18 mouse cellular contexts compared by ENCODE assay signal in genomic region chr1:136465168-136465567, GRCm38 (mm10). TPM values are rescaled to one million over a fixed set of nuclear protein-coding genes. Genes with fewer than 3 reads are reported as not detected.
DNase-seq lines count a peak whose midpoint lies in the region; ATAC-seq and TF ChIP-seq lines count a peak whose summit lies in the region.
"Had no signal": no experiment of that assay in that cellular context is flagged by ENCODE, and none has a peak within 500 bp of the region (broad histone marks: within the 10 kb centered on the region; RNA-seq: fewer than 3 reads in every experiment).

No protein-coding gene starts in this region.

- no peak overlapping the region for H3ac ChIP-seq in myocyte (ENCODE audit: control insufficient read depth, insufficient read length)

- no peak for DNase-seq in gastrocnemius, adult 2 months
- no peak for DNase-seq in gastrocnemius, adult 8-10 months (ENCODE audit: low spot score in 2 of 2)
- no peak for DNase-seq in liver, embryonic 13.5 days
- no peak for DNase-seq in liver, postnatal 0 days
- DNase-seq in CH12.LX (ENCODE audit: extremely low read depth) = no peak
- no peak for DNase-seq in yolk sac, embryonic 10.5 days (ENCODE audit: low spot score)
- DNase-seq: adrenal gland, postnatal 10 days; B cell, adult 2 months; cerebellum, adult 9-11 months; heart, postnatal 10 days; lung, adult 2 months; thymus, postnatal 36 days had no signal

- ATAC-seq in liver, embryonic 13.5 days (ENCODE audit: low read depth) = no peak
- ATAC-seq in liver, postnatal 0 days = no peak
- ATAC-seq in kidney, embryonic 15.5 days (replicated peaks; ENCODE audit: low FRiP score) = no peak

- no peaks in the 10 kb centered on the region for H3K9me3 ChIP-seq in liver, embryonic 13.5 days (replicated peaks)
- no peaks in the 10 kb centered on the region for H3K9me3 ChIP-seq in liver, postnatal 0 days (ENCODE audit: low read length)
- H3K9me3 ChIP-seq in CH12.LX (replicated peaks; ENCODE audit: low read length) = peaks cover 20% of the 10 kb centered on the region
- H3K9me3 ChIP-seq in kidney, embryonic 15.5 days (replicated peaks) = no peaks in the 10 kb centered on the region
- H3K9me3 ChIP-seq: limb, embryonic 10.5 days; midbrain, embryonic 12.5 days; neural tube, embryonic 13.5 days had no signal

- H3K4me2 ChIP-seq in liver, embryonic 13.5 days = peak overlapping the region; percentile 97; the same call in 1 of the 2 replicates
- no peak overlapping the region for H3K4me2 ChIP-seq in liver, postnatal 0 days (ENCODE audit: low read depth, low read length)
- H3K4me2 ChIP-seq in CH12.LX (ENCODE audit: insufficient read depth, low read depth, poor library complexity, severe bottlenecking) (no peak overlapping the region), myocyte (ENCODE audit: low read depth) (no peak overlapping the region)
- no peak overlapping the region for H3K4me2 ChIP-seq in kidney, embryonic 15.5 days

- peak; percentile 2; the same call in 1 of the 2 replicates for TF ChIP-seq CTCF in gastrocnemius, adult 2 months (IDR thresholded peaks at IDR 0.05)
- no peak for TF ChIP-seq CTCF in liver, postnatal 0 days (IDR thresholded peaks at IDR 0.05; ENCODE audit: low read depth)
- TF ChIP-seq CTCF in CH12.LX (conservative IDR thresholded peaks at IDR 0.05 in 1 of 2, IDR thresholded peaks at IDR 0.05 in 1 of 2; ENCODE audit: low read depth in 2 of 2, low read length in 2 of 2) = peak in 1 of 2 experiments; percentile 26; a peak in 1 of 4 replicates

- H3K9ac ChIP-seq in liver, embryonic 13.5 days = no peak overlapping the region
- no peak overlapping the region for H3K9ac ChIP-seq in liver, postnatal 0 days (replicated peaks)
- no peak overlapping the region for H3K9ac ChIP-seq in CH12.LX (ENCODE audit: insufficient read depth, low read depth)
- H3K9ac ChIP-seq in kidney, embryonic 15.5 days = no peak overlapping the region
- H3K9ac ChIP-seq: midbrain, embryonic 12.5 days; neural tube, embryonic 13.5 days had no signal

- TF ChIP-seq RAD21 in CH12.LX (IDR thresholded peaks at IDR 0.05; ENCODE audit: low read depth, low read length) = peak; percentile 4; the same call in 1 of the 2 replicates

- H3K36me3 ChIP-seq in liver, embryonic 13.5 days = peaks cover 27% of the 10 kb centered on the region
- peaks cover 18% of the 10 kb centered on the region for H3K36me3 ChIP-seq in liver, postnatal 0 days (replicated peaks; ENCODE audit: insufficient read depth, low read length)
- H3K36me3 ChIP-seq in CH12.LX (replicated peaks in 1 of 2; ENCODE audit: control insufficient read depth in 1 of 2, insufficient read depth in 1 of 2, low read length in 1 of 2) = peaks cover 17 to 25% of the 10 kb centered on the region in 2 experiments
- H3K36me3 ChIP-seq in myocyte (ENCODE audit: control insufficient read depth, insufficient read depth) = no peaks in the 10 kb centered on the region
- H3K36me3 ChIP-seq in kidney, embryonic 15.5 days = peaks cover 18% of the 10 kb centered on the region
- H3K36me3 ChIP-seq: neural tube, embryonic 13.5 days had no signal

- intact Hi-C loops in gastrocnemius, adult 2 months (cut with DNase I) = no loop called here

- H3K4me1 ChIP-seq in liver, embryonic 13.5 days (replicated peaks) = peaks cover 38% of the 10 kb centered on the region
- H3K4me1 ChIP-seq in liver, postnatal 0 days (ENCODE audit: insufficient read depth) = 0 out of 2 replicates have a peak, but pooled peaks cover 8% of the 10 kb centered on the region
- H3K4me1 ChIP-seq in CH12.LX (ENCODE audit: control insufficient read depth in 1 of 2, insufficient read depth in 2 of 2) = peaks cover 0 to 9% of the 10 kb centered on the region in 2 experiments; a peak in 2 of 4 replicates
- peaks cover 26% of the 10 kb centered on the region for H3K4me1 ChIP-seq in kidney, embryonic 15.5 days

- H3K79me2 ChIP-seq in CH12.LX (replicated peaks; ENCODE audit: control insufficient read depth, extremely low read depth, insufficient read depth, poor library complexity, severe bottlenecking) = peaks cover 9% of the 10 kb centered on the region; the same call in 1 of the 2 replicates
- H3K79me2 ChIP-seq in myocyte (ENCODE audit: control insufficient read depth, insufficient read depth) = peaks cover 20% of the 10 kb centered on the region

- dilution Hi-C loops in CH12.LX (cut with MboI; ENCODE audit: extremely low pct_ligation_motif_present, extremely low pct_unique_long_range_greater_than_20kb, low sequenced_read_pairs) = no loop called here

- in situ Hi-C loops in CH12.LX (cut with MboI; ENCODE audit: low pct_ligation_motif_present, low pct_unique_long_range_greater_than_20kb, low sequenced_read_pairs) = no loop called here

- no peaks in the 10 kb centered on the region; the same call in 1 of the 2 replicates for H3K27me3 ChIP-seq in liver, embryonic 13.5 days
- H3K27me3 ChIP-seq in liver, postnatal 0 days (ENCODE audit: insufficient read depth, low read length) = no peaks in the 10 kb centered on the region
- H3K27me3 ChIP-seq in CH12.LX (replicated peaks) = no peaks in the 10 kb centered on the region
- H3K27me3 ChIP-seq in myocyte (ENCODE audit: control insufficient read depth, insufficient read depth, insufficient read length) = no peaks in the 10 kb centered on the region
- no peaks in the 10 kb centered on the region for H3K27me3 ChIP-seq in kidney, embryonic 15.5 days
- H3K27me3 ChIP-seq: neural tube, embryonic 13.5 days had no signal

- H3K4me3 ChIP-seq in gastrocnemius, adult 2 months = no peak overlapping the region
- no peak overlapping the region for H3K4me3 ChIP-seq in liver, embryonic 13.5 days (replicated peaks)
- no peak overlapping the region for H3K4me3 ChIP-seq in liver, postnatal 0 days (ENCODE audit: low read depth, low read length)
- H3K4me3 ChIP-seq in CH12.LX (replicated peaks in 1 of 3; ENCODE audit: low read depth in 2 of 3, low read length in 2 of 3, poor library complexity in 1 of 3) (no peak overlapping the region), myocyte (peak overlapping the region; percentile 52)
- no peak overlapping the region for H3K4me3 ChIP-seq in kidney, embryonic 15.5 days (replicated peaks)

- H3K27ac ChIP-seq in gastrocnemius, adult 2 months = no peak overlapping the region
- no peak overlapping the region for H3K27ac ChIP-seq in liver, embryonic 13.5 days
- no peak overlapping the region for H3K27ac ChIP-seq in liver, postnatal 0 days (ENCODE audit: low read depth)
- no peak overlapping the region for H3K27ac ChIP-seq in CH12.LX (ENCODE audit: insufficient read depth, low read depth)
- H3K27ac ChIP-seq in kidney, embryonic 15.5 days = no peak overlapping the region
- H3K27ac ChIP-seq: macrophage; midbrain, embryonic 12.5 days; neural tube, embryonic 13.5 days had no signal

- TF ChIP-seq POLR2A in CH12.LX (IDR thresholded peaks at IDR 0.05; ENCODE audit: low read depth, low read length) = no peak
- TF ChIP-seq POLR2A in myocyte (IDR thresholded peaks at IDR 0.05; ENCODE audit: insufficient read length, low read depth) = no peak

- no peak for TF ChIP-seq EP300 in liver, postnatal 0 days (IDR thresholded peaks at IDR 0.05; ENCODE audit: low read depth)
- TF ChIP-seq EP300 in CH12.LX (IDR thresholded peaks at IDR 0.05; ENCODE audit: low read length) = no peak

TF ChIP-seq in CH12.LX, 34 proteins besides CTCF, POLR2A, EP300 and RAD21 (continues in another document):
- TF ChIP-seq KAT2A (IDR thresholded peaks at IDR 0.05; ENCODE audit: insufficient replicate concordance, low read length) (no peak), ZMIZ1 (IDR thresholded peaks at IDR 0.05; ENCODE audit: low read depth, low read length) (no peak), PAX5 (IDR thresholded peaks at IDR 0.05; ENCODE audit: low read length) (no peak), BHLHE40 (IDR thresholded peaks at IDR 0.05; ENCODE audit: low read depth, low read length) (no peak), UBTF (IDR thresholded peaks at IDR 0.05; ENCODE audit: low read depth, low read length) (no peak), TBP (conservative IDR thresholded peaks at IDR 0.05; ENCODE audit: low read depth, low read length) (no peak), ELF1 (IDR thresholded peaks at IDR 0.05; ENCODE audit: low read depth, low read length) (no peak), SMC3 (IDR thresholded peaks at IDR 0.05; ENCODE audit: low read depth, low read length) (no peak)

TF ChIP-seq in myocyte, 11 proteins besides CTCF, POLR2A, EP300 and RAD21 (continues in another document):
- TF ChIP-seq MYOG (IDR thresholded peaks at IDR 0.05; ENCODE audit: control insufficient read depth in 1 of 3, insufficient read depth in 1 of 3, insufficient read length in 2 of 3, low read depth in 2 of 3) (no peak), POLR2AphosphoS2 (IDR thresholded peaks at IDR 0.05; ENCODE audit: insufficient read length, low read depth) (no peak), TCF3 (IDR thresholded peaks at IDR 0.05; ENCODE audit: insufficient read length, low read depth) (no peak), REST (IDR thresholded peaks at IDR 0.05; ENCODE audit: insufficient read depth, insufficient read length) (no peak), MYOD1 (IDR thresholded peaks at IDR 0.05; ENCODE audit: control insufficient read depth in 1 of 3, insufficient read length in 2 of 3, low read depth in 2 of 3) (no peak), SRF (IDR thresholded peaks at IDR 0.05; ENCODE audit: control insufficient read depth, insufficient read length, low read depth) (no peak), CEBPB (IDR thresholded peaks at IDR 0.05; ENCODE audit: insufficient read depth, poor library complexity, severe bottlenecking) (no peak)

RNA-seq across cellular contexts. Expression of gene Kif14, which starts 1.0 kb away (rescaled TPM):
- under 1 TPM in 1 of 2 experiments, not detected in 1; 0.08 TPM for total RNA-seq in gastrocnemius, adult 2 months (2021)
- under 1 TPM in 1 of 4 experiments, not detected in 3; 0.05 TPM for total RNA-seq in gastrocnemius, adult 8-10 months (2022)
- polyA plus RNA-seq in liver, embryonic 13.5 days (2015; fragmentation: Nextera tagmentation; extraction: Ambion mirVana) = 4.8 and 6.7 TPM in 2 replicates
- polyA plus RNA-seq in liver, postnatal 0 days (2015; fragmentation: Nextera tagmentation; extraction: Ambion mirVana) = 1.9 and 2.3 TPM in 2 replicates
- 7.8 and 9.2 TPM in 2 replicates for total RNA-seq in CH12.LX (2012; rRNA removed)
- total RNA-seq in CH12.LX (2014; rRNA removed) = 4.5 and 5.5 TPM in 2 replicates
- polyA plus RNA-seq in CH12.LX (2012; ENCODE audit: insufficient read length, low read depth) = 12.0 and 12.7 TPM in 2 replicates
- polyA plus RNA-seq in myocyte (2012; fragmentation: generic; extraction: Trizol) = 1.9 TPM
- 5.0 and 5.5 TPM in 2 replicates for polyA plus RNA-seq in kidney, embryonic 15.5 days (2015; fragmentation: Nextera tagmentation; extraction: Ambion mirVana)

RNA-seq across cellular contexts. Expression of gene Ddx59, which starts 50.1 kb away (rescaled TPM):
- total RNA-seq in gastrocnemius, adult 2 months (2021) = 10 to 100 TPM; 19.3 to 19.6 TPM
- 10 to 100 TPM; 18.6 to 20.1 (median 19.5) TPM for total RNA-seq in gastrocnemius, adult 8-10 months (2022)
- polyA plus RNA-seq in liver, embryonic 13.5 days (2015; fragmentation: Nextera tagmentation; extraction: Ambion mirVana) = 7.2 and 7.6 TPM in 2 replicates
- 4.5 and 4.7 TPM in 2 replicates for polyA plus RNA-seq in liver, postnatal 0 days (2015; fragmentation: Nextera tagmentation; extraction: Ambion mirVana)
- total RNA-seq in CH12.LX (2012; rRNA removed) (7.2 and 9.0 TPM in 2 replicates), CH12.LX (2014; rRNA removed) (10.9 and 12.2 TPM in 2 replicates)
- polyA plus RNA-seq in CH12.LX (2012; ENCODE audit: insufficient read length, low read depth) (6.9 and 8.1 TPM in 2 replicates), myocyte (2012; fragmentation: generic; extraction: Trizol) (8.0 TPM)
- 15.7 and 16.0 TPM in 2 replicates for polyA plus RNA-seq in kidney, embryonic 15.5 days (2015; fragmentation: Nextera tagmentation; extraction: Ambion mirVana)
